Mouse (Mus musculus): Measurements from ENCODE around the gene Cald1.

The Cald1 gene

DNA sequence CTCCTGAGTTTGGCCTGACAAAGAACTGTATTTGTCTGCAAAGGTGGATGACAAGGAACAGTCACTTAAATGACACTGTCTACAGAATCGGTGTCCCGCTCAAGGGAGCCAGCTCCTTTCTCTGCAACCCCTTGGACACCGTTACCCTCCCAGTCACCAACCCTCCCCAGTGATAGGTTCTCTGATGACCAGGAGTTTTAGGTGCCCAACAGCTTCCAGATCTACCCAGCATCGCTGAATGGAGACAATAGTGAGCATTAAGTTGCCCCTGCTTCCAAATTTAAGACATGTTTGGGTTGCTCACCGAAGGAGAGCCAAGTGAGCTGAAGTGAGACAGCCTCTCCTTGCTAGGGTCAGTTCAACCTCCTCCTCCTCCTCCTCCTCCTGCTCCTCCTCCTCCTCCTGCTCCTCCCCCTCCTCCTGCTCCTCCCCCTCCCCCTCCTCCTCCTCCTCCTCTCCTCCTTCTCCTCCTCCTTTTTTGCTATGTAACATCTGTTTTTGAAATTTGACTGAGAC, 70.5 kb downstream of the Cald1 start:
- DNase-seq (ENCODE audit: low spot score), result no peak

DNA sequence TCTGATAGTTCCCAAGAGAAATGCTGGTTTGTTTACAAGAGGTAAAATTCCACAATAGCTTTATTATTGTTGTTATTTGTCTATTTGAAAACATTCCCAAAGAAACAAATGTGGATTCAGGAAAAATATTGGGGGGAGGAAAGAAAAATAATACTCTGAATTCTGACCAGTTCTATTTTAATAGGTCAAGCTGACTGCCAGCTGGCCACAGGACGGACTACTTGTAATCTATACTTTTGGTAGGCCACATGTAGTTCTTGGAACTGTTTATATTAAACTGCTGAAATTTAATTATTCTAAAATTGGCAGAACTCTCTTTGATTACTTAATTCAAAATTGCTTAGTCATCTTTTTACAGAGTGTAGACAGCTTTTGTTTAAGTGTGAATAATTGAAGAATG, 73.1 kb downstream of the Cald1 start:
- no peak for DNase-seq (ENCODE audit: low spot score)

GRCm38 (mm10) chr6:34674416-34674815, 76.1 kb downstream of the Cald1 start:
- no peak for DNase-seq (ENCODE audit: low spot score)

DNA sequence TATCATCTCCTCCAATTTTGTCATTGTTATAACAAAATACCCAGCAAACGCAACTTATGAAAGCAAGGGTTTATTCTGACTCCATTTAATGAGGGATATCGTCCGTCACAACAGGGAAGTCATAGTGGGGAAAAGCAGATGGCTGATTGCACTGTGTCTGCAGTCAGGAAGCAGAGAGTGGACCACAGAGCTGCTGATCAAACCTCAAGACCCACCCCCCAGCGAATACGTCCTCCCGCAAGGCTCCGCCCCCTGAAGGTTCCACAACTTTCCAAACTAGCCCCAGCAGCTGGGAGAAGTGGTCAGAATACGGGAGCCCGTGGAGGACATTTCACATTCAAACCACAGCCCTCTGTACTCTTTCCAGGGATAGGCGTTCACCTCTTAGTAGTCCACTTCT, 76.6 kb downstream of the Cald1 start:
- DNase-seq (ENCODE audit: low spot score), result no peak

DNA sequence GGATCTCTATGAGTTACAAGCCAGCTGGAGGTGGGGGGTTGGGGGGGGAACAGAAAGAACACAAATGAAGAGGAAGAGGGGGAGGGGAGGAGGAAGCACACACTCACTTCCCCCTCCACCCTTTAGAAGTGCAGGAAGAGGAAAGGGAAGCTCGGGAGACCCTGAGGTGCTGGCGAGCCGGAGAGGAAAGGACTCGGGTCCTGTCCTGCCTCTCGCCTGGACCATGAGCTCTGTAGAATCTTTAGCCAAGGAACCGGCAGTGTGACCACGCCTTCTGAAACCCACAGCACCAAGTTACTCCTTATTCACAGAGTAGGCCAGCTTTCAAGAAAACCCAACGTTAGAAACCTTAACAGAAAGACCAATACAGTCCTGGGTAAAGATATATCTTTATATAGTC, 83.8 kb downstream of the Cald1 start:
- no peak for DNase-seq (ENCODE audit: low spot score)

DNA sequence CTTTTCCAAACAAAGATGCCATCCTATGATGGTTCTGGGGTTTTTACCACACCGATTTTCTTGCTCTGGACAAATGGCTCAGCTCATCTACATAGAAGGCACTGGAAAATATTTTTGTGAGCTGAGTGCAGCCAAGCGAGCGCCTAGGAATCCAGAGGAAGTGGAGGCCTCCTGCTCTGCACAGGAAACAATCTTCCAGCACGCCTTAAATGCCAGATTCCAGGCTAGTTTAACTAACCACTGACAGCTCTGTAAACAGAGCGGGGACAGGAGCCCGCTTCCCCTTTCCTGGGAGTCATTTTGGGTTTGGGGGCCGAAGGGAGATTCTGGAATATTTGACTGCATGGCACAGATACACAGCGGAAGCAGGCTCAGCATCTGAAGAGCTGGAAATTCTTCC, 86.6 kb downstream of the Cald1 start:
- DNase-seq (ENCODE audit: low spot score), result no peak

- no peak for DNase-seq (ENCODE audit: low spot score)
Observed at GRCm38 (mm10) chr6:34688971-34689370, 90.7 kb downstream of the Cald1 start.

- no peak for DNase-seq (ENCODE audit: low spot score)
Observed at GRCm38 (mm10) chr6:34691416-34691815, 93.1 kb downstream of the Cald1 start.

DNA sequence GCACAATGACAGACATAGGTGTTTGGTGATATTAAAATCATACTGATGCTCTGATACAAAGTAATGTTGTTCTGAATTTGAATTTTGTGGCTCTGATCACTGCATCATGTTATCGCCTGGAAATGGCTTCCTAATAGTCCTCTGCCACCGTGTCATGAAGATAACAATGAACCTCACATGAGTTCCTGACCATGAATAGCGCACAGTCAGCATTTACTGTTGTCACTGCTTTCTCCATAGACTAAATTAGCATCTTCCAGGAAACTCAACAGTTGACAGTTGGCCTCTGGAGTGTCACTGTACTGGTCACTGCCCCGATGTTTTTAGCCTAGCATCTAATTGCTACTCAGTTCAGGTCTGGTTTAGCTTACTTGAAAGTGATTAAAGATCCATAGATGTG, 95.8 kb downstream of the Cald1 start:
- DNase-seq (ENCODE audit: low spot score), result no peak

DNA sequence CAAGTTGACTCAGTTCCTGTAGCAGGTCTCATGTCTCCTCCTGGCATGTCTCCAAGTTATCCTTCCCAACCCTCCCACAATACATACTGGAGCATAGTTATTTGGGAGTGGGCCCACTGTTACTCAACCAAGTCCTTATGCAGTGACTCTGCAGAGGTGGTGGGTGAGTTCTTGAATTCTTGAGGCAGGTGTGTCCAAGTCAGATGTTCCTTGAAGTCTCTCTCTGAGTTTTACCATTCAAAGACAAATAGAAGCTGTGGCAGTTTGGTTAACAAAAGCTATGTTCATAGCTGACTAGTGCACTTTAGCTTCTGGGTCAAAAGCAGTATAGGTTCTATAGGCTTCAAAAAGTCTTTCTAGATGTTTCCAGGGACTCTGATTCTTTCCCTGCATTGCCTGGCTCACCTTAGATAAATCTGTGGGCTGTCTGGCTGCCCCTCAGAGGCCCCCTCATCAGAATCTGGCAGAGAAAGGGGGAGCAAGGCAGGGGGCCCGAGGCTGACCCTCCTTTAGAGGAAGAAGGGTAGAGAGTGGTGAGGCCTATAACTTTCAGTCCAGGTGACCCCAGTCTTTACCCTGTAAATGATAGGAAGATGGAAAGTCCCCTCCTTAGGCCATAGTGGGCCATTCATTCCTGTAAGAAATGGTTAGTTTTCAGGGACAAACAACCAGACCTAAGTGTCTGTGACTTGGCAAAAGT, 105.3 kb downstream of the Cald1 start:
- DNase-seq (ENCODE audit: low spot score), result no peak

GRCm38 (mm10) chr6:34707521-34707920, 109.2 kb downstream of the Cald1 start:
- DNase-seq (ENCODE audit: low spot score), result no peak

DNA sequence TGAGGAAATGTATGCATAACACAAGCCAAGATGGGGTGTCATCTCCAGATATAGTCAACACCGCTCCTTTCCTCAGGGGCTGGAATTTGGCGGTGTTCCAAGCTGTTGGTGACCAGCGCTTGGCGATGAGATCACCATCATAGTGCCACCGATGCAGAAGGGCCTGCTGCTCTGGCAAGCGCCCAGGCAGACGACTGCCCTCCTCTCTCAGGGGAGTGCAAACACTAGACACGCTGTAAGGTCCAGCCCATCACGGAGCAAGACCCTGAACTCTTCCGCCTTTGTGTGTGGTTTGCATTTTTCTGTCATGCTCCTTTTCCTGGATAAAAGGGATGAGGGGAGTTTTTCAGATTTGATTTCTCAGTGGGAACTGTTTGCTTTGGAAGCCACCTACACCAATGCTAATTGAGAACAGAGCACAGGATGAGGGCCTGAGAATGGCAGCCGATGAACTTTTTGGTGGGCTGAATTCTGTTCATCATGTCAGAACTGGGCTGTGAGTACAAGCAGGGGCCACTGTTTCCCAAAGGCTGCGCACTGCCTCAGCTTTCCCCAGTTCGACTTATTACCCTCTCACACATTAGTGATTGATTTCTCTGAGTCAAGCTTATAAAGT, 110.5 kb downstream of the Cald1 start:
- peak; percentile 37 for DNase-seq (ENCODE audit: low spot score)

DNA sequence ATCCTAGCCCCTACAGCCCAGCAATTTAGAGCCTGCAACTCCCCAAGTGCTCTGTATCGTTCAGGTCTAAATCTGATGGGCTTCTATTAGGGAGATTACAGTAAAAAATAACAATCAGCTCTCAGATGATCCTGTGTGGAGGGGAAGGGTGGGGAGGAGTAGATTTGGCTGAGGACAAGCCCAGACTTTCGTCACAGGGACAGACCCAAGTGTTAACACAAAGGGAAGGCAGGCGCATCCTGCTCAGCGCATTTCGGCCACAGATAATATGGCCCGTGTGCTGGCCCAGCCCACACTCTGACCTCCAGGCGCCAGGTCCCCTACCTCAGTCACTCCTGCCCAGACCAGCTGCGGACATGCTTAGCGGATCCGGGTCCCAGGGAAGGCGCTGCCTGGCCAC, 111.0 kb downstream of the Cald1 start:
- DNase-seq (ENCODE audit: low spot score), result peak; percentile 58

DNA sequence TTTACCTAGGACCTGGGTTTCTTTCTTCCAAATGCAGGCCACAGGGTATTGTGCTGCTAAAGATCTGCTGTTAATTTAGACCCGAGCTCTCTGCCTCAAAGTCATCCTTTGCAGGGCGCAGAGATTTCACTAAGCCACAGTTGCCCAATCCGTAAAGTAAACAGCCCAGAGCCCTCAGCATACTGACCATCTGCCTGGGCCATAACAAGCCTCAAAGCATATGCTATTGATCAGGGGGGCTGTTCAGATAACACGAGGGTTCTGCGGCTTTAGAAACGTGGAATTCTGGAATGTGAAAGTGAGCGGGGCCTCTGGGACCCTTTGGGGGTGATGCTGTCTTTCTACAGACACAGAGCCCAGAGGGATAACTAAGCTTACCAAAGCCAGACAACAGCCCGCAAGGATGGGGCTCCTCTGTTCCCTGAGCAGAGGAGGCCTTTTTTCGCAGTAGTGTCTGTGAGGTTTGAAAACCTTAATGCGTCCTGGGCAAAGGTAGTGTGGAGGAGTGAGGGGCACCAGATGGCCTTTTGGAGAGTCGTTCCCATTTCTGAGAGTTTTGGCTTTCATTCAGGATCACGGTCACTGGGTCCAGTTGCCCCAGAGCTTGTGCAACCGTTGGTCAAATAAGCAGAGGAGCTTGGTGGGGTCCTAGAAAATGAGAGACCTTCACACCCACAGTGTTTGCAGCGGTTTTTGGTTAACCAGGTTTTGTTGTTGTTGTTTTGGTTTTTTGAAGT, 111.8 kb downstream of the Cald1 start:
- no peak for DNase-seq (ENCODE audit: low spot score)

DNA sequence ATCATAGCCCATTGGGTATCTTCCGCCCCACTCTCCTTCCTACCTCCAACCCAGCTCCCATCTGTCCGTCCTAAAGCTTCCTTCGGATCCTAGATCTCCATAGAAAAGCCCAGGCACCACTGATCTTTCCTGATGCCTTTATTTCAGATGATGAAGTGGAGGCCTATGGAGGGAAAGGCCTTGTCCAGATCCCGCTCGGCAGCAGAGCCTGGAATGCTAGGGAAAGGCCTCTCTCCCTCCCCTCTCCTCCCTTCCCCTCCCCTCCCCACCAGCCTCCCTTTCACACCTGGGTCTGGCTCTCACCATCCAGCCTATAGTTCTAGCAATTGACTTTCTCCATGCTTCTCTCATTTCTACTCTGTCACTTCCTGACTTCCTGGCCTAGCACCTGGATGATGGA, 112.5 kb downstream of the Cald1 start:
- DNase-seq (ENCODE audit: low spot score), result no peak

- no peak for DNase-seq (ENCODE audit: low spot score)
Observed at GRCm38 (mm10) chr6:34711620-34712019, 113.3 kb downstream of the Cald1 start.

- no peak for DNase-seq (ENCODE audit: low spot score)
Observed at GRCm38 (mm10) chr6:34713169-34713568, 114.9 kb downstream of the Cald1 start.

DNA sequence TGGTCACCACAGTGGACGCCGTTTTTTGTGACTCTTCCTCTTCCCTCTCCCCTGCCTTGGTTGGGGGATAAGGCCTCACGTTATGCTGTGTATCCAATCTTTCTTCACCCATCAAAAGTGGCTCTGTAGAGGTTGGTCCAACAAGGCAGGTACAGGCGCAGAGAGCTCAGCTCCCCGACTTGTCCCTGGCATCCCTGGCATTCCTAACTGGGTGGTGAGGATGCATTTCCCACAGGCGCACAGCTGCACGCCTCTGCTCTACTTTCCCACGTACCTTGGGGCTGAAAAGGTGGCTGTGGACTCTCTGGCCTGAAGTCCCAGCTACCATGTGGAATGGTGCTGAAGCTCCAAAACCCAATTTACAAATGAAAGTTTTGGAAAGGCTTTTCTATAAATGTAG, 115.5 kb downstream of the Cald1 start:
- no peak for DNase-seq (ENCODE audit: low spot score)

- DNase-seq (ENCODE audit: low spot score), result no peak
Observed at GRCm38 (mm10) chr6:34714612-34715011, 116.3 kb downstream of the Cald1 start.

- no peak for DNase-seq (ENCODE audit: low spot score)
Observed at GRCm38 (mm10) chr6:34716206-34716887, 118.0 kb downstream of the Cald1 start.

GRCm38 (mm10) chr6:34716888-34717635, 118.8 kb downstream of the Cald1 start:
- no peak for DNase-seq (ENCODE audit: low spot score)

DNA sequence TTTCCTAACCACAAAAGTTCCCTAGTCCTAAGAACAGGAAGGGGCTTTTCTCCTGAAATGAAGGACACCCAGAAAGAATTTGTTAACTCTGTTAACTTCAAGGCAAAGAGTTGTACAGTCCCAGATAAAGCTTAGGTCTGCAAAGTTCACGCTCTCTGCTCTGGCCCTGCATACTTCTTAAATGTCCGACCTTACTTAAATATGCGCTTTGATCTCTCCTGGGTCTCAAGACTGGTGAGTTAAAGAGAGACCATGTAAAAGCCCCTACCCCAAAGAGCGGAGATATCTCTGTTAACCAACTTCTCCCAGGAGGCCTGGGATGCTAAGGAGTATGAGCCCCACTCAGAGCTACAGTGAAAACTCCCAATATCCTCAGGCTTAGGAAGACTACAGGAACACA, 119.4 kb downstream of the Cald1 start:
- DNase-seq (ENCODE audit: low spot score), result no peak

Measured in urinary bladder, postnatal 14 days (tissue).